Mouse (Mus musculus): ENCODE measurements at regions not wholly inside any gene's neighbourhood (a gene's known extent, or its start where the extent isn't known, plus 50 kb on each side); places are given as distances from the start of the nearest gene placed in this dataset.

DNA sequence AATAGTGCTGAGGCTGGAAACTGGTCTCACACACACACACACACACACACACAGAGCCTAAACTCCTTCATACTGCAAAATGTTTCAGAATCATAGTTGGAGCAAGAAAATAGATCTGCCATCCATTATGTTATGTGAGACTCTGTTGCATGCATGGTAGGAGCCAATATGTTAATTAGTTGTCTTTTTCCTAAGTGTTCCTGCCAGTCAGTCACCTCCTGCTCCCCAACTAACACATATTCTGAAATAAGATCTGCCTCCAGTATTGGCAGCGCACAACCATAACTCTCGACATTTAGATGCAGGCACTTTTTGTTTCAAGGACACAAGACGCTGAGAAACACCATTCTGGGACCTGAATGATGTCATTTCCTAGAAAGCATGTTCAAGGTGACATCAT, 70.9 kb upstream of the Syt6 start:
- DNase-seq (ENCODE audit: low spot score in 2 of 2) = no peak

DNA sequence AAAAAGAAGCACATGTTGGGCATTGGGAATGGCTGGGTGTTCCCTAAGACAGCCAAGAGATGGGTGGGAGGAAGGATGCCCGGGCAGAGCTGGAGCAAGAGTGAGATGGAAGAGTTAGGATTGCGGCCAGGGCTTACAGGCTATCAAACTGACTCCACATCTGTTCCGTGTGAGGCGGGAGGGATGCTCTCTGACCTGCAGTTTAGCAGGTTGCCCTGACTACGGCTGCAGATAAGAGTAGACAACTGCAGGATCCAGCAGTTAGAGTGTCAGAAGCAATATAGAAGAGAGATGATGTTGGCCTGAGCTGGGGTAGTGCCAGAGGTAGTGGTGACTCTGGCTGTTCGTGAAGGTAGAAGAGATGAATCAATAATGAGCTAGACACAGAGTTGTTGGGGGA, 61.6 kb upstream of the Syt6 start:
- DNase-seq (ENCODE audit: low spot score in 2 of 2) = no peak

DNA sequence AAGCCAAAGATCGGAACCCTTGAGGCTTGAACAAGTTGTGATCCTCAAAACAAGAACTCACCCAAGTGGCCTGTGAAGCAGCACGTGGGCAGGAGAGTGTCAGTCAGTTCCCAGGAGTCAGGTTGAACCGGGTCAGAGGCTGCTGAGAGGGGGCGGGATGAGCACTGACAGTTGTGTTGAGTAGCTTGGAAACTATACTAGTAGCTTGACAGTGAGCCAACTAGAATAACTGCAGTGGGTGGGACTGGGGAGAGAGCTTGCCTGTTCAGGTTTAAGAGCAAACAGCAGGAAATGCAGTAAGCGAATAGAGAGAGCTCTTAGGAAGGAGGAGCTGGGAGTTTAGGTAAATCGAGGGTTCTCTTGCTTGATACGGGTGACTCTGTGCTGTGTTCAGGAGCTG, 61.0 kb upstream of the Syt6 start:
- no peak for DNase-seq (ENCODE audit: low spot score in 2 of 2)

DNA sequence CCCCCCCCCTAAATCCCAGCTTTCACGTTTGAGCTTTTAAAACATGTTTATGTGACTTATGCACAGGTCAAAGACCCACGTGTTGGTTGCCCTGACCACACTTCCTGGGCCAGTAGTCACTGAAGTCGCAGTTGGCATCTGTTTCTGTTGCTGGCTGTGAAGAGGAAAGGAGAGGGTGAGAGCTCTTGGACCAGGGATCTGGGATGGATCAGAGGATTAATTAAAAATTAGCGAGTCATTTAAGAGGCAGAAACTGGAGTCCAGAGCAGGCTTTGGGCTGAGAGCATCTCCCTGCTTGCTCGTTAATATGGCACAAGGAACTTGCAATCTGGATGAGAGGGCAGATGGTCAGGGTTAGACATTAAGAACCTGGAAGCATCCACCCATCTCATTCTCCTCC, 59.1 kb upstream of the Syt6 start:
- no peak for DNase-seq (ENCODE audit: low spot score in 2 of 2)

DNA sequence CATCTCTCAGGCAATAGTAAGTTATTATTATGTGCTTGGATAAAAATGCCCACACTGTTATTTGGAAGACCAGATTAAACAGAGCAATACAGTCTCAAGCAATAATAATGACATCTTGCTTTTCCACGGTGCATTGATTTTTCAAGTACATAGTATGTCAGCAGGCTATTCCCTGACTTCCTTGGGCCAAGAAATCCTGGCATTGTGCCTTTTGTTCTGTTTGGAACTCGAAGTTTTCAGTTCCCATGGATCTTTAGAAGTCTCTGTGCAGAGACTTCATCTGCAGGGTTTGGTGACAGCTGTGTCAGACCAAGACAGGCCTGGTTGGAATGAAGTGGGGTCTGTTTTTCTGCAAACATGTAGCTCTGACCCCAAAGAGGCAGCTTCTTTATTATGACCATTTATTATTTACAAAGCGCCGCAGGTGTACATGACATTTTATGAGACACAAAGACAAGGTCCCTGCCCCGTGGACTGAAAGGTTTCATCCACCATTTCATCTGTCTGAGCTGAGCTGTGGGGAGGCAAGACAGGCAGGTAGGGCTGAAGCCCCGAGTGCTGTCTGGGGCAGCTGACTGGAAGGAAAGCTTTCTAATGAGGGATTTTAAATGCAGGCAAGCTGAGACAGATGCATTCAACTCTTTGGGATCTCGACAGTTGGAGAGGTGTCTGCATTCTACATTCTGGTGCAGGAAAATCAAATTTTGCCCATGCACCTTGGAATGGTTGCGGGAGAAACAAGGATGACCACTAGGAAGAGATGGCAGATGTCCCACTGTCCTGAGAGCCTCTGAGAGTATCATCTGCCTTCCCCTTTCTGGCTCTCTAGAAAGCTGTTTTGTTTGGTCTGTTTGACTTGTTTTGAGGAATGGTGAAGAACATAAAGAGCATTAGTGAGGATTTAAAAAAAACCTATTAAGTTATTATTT, 57.4 kb upstream of the Syt6 start:
- no peak for DNase-seq (ENCODE audit: low spot score in 2 of 2)

DNA sequence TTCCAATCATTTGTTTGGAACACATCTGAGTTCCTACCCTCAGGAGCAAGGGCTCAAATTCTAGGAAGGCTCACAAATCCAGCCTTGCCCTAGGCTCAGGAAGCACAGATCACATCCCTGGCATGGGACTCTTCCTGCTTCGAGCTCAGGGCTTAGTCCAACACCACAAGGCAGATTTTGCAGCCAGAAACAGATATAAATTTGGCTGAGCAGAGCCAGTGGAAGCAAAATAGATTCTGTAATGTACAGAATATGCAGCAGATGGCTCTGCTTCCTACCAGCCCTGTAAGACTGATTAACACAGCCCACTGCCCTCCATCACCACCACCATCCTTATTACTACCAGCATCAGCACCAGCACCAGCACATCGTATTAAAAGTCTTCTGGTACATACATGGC, 56.4 kb upstream of the Syt6 start:
- no peak for DNase-seq (ENCODE audit: low spot score in 2 of 2)
